Mouse (Mus musculus) G1E (cell line): ENCODE data around the gene Zfp280b.

ENCODE experiments used
- CTCF ChIP-seq: IDR thresholded peaks from 2 replicates; pipeline ENCODE4 v1.5.1; 2012; ENCODE audit warnings: low read depth, low read length, inconsistent platforms, mixed read lengths
- GATA1 ChIP-seq: IDR thresholded peaks from 2 replicates; pipeline ENCODE4 v1.6.1; 2012; ENCODE audit warnings: borderline replicate concordance, low read length, inconsistent platforms, mixed read lengths
- GATA2 ChIP-seq: IDR thresholded peaks from 2 replicates; pipeline ENCODE4 v1.6.1; 2012; ENCODE audit warnings: low read depth, low read length, inconsistent platforms, borderline replicate concordance

GRCm38 (mm10) chr10:76046754-76047153 lies 14.3 kb downstream of the Zfp280b start:
- TF ChIP-seq GATA1 = no peak
- no peak for TF ChIP-seq CTCF
- no peak for TF ChIP-seq GATA2
